Mouse (Mus musculus): Measurements from ENCODE around the gene Il3.

DNA sequence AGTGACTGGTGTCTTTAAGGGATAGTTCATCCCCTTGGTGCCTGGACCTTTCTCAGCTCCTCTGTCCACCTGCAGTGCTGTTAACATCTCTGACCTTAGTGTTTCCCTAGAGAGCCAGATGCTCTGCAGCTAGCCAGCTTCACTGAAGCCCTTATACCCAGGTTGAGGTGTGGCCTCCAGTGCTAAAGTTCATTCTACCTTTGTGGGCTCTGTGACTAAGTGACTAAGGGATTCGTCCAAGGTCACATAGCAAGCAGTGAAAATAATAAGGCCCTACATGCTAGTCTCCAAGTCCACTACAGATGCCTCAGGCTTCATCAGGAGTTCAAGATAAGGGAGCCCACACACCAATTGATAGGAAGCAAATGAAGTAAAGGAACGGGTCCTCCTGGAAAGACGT, 24.6 kb downstream of the Il3 start:
- TF ChIP-seq CTCF (IDR thresholded peaks at IDR 0.05) = no peak
- TF ChIP-seq EP300 (IDR thresholded peaks at IDR 0.05; ENCODE audit: insufficient read depth, low read depth, low read length) = no peak
- no peak for TF ChIP-seq POLR2A (IDR thresholded peaks at IDR 0.05; ENCODE audit: insufficient read depth, low read depth, low read length)

Data from heart, adult 2 months (tissue).